Comparison of ENCODE assay signal across 8 mouse cellular contexts in the genomic region with DNA sequence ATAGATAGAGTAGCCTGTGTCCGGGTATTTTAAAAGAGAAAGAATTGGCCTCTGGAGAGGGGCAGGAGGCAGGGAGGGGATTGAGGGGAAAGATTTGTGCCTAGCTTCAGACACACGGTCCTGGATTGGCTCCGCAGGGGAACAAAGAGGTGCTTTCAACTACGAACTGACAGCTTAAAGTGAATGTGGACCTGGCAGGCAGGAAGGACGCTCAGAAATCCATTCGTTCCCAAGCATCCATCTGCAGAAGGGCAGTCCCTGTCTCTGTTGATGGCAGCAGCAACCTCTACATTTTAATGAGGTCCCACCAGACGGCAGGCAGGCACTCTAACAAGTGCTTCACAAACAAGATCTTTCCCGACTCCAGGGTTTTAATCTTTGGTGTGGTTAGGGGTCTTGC. TPM values are rescaled to one million over a fixed set of nuclear protein-coding genes. Genes with fewer than 3 reads are reported as not detected.
DNase-seq lines count a peak whose midpoint lies in the region; ATAC-seq and TF ChIP-seq lines count a peak whose summit lies in the region.

No protein-coding gene starts in this region.

- TF ChIP-seq POLR2A in kidney, adult 2 months (IDR thresholded peaks at IDR 0.05; ENCODE audit: low read depth, low read length), result no peak
- TF ChIP-seq POLR2A in bone marrow macrophage, adult 2 months (IDR thresholded peaks at IDR 0.05; ENCODE audit: borderline replicate concordance, low read depth, low read length), result no peak

- H3K27me3 ChIP-seq in kidney, adult 2 months (replicated peaks; ENCODE audit: control insufficient read depth, insufficient read depth, low read length), result no peaks in the 10 kb centered on the region
- peaks cover 25% of the 10 kb centered on the region for H3K27me3 ChIP-seq in forebrain, embryonic 10.5 days (ENCODE audit: poor library complexity, severe bottlenecking)
- H3K27me3 ChIP-seq in intestine, embryonic 16.5 days (replicated peaks; ENCODE audit: control insufficient read depth, insufficient read depth, low read length), result no peaks in the 10 kb centered on the region; the same call in 1 of the 2 replicates
- no peaks in the 10 kb centered on the region for H3K27me3 ChIP-seq in midbrain, postnatal 0 days (ENCODE audit: insufficient read depth, low read length)

- H3K4me3 ChIP-seq in kidney, adult 2 months (ENCODE audit: insufficient read depth, low read depth, low read length), result peak overlapping the region; percentile 13; the same call in 1 of the 2 replicates
- peak overlapping the region; percentile 47 for H3K4me3 ChIP-seq in bone marrow macrophage, adult 2 months (ENCODE audit: insufficient read depth, low read length)
- peak overlapping the region; percentile 48 for H3K4me3 ChIP-seq in forebrain, embryonic 10.5 days
- H3K4me3 ChIP-seq in intestine, embryonic 16.5 days (ENCODE audit: low read length), result peak overlapping the region; percentile 37
- peak overlapping the region; percentile 29 for H3K4me3 ChIP-seq in midbrain, postnatal 0 days (ENCODE audit: low read depth, low read length)

- no peaks in the 10 kb centered on the region; the same call in 1 of the 2 replicates for H3K4me1 ChIP-seq in kidney, adult 2 months (ENCODE audit: control insufficient read depth, insufficient read depth, low read length)
- H3K4me1 ChIP-seq in bone marrow macrophage, adult 2 months (ENCODE audit: control insufficient read depth, insufficient read depth, low read length), result peaks cover 53% of the 10 kb centered on the region
- H3K4me1 ChIP-seq in forebrain, embryonic 10.5 days, result peaks cover 15% of the 10 kb centered on the region
- peaks cover 7% of the 10 kb centered on the region; the same call in 1 of the 2 replicates for H3K4me1 ChIP-seq in intestine, embryonic 16.5 days (ENCODE audit: control insufficient read depth, insufficient read depth, low read length)
- peaks cover 4% of the 10 kb centered on the region; the same call in 1 of the 2 replicates for H3K4me1 ChIP-seq in midbrain, postnatal 0 days (ENCODE audit: insufficient read depth, low read length)

- H3K36me3 ChIP-seq in kidney, adult 2 months (ENCODE audit: control insufficient read depth, insufficient read depth, low read length), result no peaks in the 10 kb centered on the region
- H3K36me3 ChIP-seq in forebrain, embryonic 10.5 days (replicated peaks), result no peaks in the 10 kb centered on the region
- H3K36me3 ChIP-seq in intestine, embryonic 16.5 days (ENCODE audit: control insufficient read depth, insufficient read depth, low read length), result no peaks in the 10 kb centered on the region
- no peaks in the 10 kb centered on the region for H3K36me3 ChIP-seq in midbrain, postnatal 0 days (ENCODE audit: insufficient read depth, low read length)

- WGBS in kidney, adult 2 months, result 6% methylated on average over 8 of the region's 8 CpGs
- WGBS in forebrain, embryonic 10.5 days, result 2% methylated on average over 8 of the region's 8 CpGs
- WGBS in intestine, embryonic 16.5 days, result 11% methylated on average over 8 of the region's 8 CpGs
- 1% methylated on average over 8 of the region's 8 CpGs for WGBS in midbrain, postnatal 0 days

- ATAC-seq in intestine, embryonic 16.5 days, result no peak
- peak; percentile 77 for ATAC-seq in midbrain, postnatal 0 days (ENCODE audit: low FRiP score)

- no peak for DNase-seq in kidney, adult 2 months
- no peak for DNase-seq in kidney, postnatal 25 days
- DNase-seq in forebrain, embryonic 10.5 days (ENCODE audit: extremely low spot score, low spot score), result peak; percentile 30
- peak; percentile 59 for DNase-seq in midbrain, postnatal 0 days (ENCODE audit: low spot score)
- no peak for DNase-seq in gastrocnemius, postnatal 10 days
- no peak for DNase-seq in thymus, postnatal 4 days

- H3K9ac ChIP-seq in intestine, embryonic 16.5 days (ENCODE audit: low read depth, low read length), result peak overlapping the region; percentile 52
- peak overlapping the region; percentile 57 for H3K9ac ChIP-seq in midbrain, postnatal 0 days (replicated peaks; ENCODE audit: low read length, poor library complexity, severe bottlenecking)

- peak overlapping the region; percentile 56 for H3K4me2 ChIP-seq in intestine, embryonic 16.5 days (ENCODE audit: low read depth, low read length)
- H3K4me2 ChIP-seq in midbrain, postnatal 0 days (ENCODE audit: low read depth, low read length, poor library complexity, severe bottlenecking), result peak overlapping the region; percentile 62

- TF ChIP-seq CTCF in kidney, adult 2 months (conservative IDR thresholded peaks at IDR 0.05; ENCODE audit: insufficient read depth, insufficient read length, low read depth, low read length), result no peak
- TF ChIP-seq CTCF in bone marrow macrophage, adult 2 months (IDR thresholded peaks at IDR 0.05; ENCODE audit: low read depth, low read length), result no peak
- no peak for TF ChIP-seq CTCF in midbrain, postnatal 0 days (IDR thresholded peaks at IDR 0.05)

- H3K9me3 ChIP-seq in forebrain, embryonic 10.5 days, result no peaks in the 10 kb centered on the region
- no peaks in the 10 kb centered on the region for H3K9me3 ChIP-seq in intestine, embryonic 16.5 days (ENCODE audit: control insufficient read depth, low read length)
- H3K9me3 ChIP-seq in midbrain, postnatal 0 days (ENCODE audit: low read length), result no peaks in the 10 kb centered on the region

- H3K27ac ChIP-seq in kidney, adult 2 months (ENCODE audit: insufficient read depth, low read depth, low read length), result no peak overlapping the region
- peak overlapping the region; percentile 96 for H3K27ac ChIP-seq in bone marrow macrophage, adult 2 months (ENCODE audit: insufficient read depth, low read depth, low read length)
- H3K27ac ChIP-seq in forebrain, embryonic 10.5 days, result peak overlapping the region; percentile 79
- no peak overlapping the region for H3K27ac ChIP-seq in intestine, embryonic 16.5 days (ENCODE audit: low read length)
- peak overlapping the region; percentile 70 for H3K27ac ChIP-seq in midbrain, postnatal 0 days (ENCODE audit: low read depth, low read length)

RNA-seq across cellular contexts. Expression of a gene that starts 40.3 kb away (rescaled TPM):
- polyA plus RNA-seq in kidney, adult 2 months (2012; rRNA removed), result 33.6 and 45.4 TPM in 2 replicates
- polyA plus RNA-seq in bone marrow macrophage, adult 2 months (2012; ENCODE audit: insufficient read depth, insufficient read length, missing spikeins), result 60.1 and 81.7 TPM in 2 replicates
- polyA plus RNA-seq in forebrain, embryonic 10.5 days (2016; fragmentation: Nextera tagmentation; extraction: Ambion mirVana), result 83.0 and 84.6 TPM in 2 replicates
- 61.2 and 65.5 TPM in 2 replicates for polyA plus RNA-seq in intestine, embryonic 16.5 days (2015; fragmentation: Nextera tagmentation; extraction: Ambion mirVana)
- total RNA-seq in midbrain, postnatal 0 days (2014; rRNA removed), result 51.9 TPM in 2 replicates
- polyA plus RNA-seq in midbrain, postnatal 0 days (2015; fragmentation: Nextera tagmentation; extraction: Ambion mirVana), result 74.3 and 79.3 TPM in 2 replicates
- 10 to 100 TPM; 21.9 to 23.3 TPM for total RNA-seq in gastrocnemius, postnatal 10 days (2021)

RNA-seq across cellular contexts. Expression of a gene that starts 47.8 kb away (rescaled TPM):
- 3.4 and 5.5 TPM in 2 replicates for polyA plus RNA-seq in kidney, adult 2 months (2012; rRNA removed)
- 65.4 and 68.9 TPM in 2 replicates for polyA plus RNA-seq in bone marrow macrophage, adult 2 months (2012; ENCODE audit: insufficient read depth, insufficient read length, missing spikeins)
- 52.0 and 53.7 TPM in 2 replicates for polyA plus RNA-seq in forebrain, embryonic 10.5 days (2016; fragmentation: Nextera tagmentation; extraction: Ambion mirVana)
- 41.7 and 46.8 TPM in 2 replicates for polyA plus RNA-seq in intestine, embryonic 16.5 days (2015; fragmentation: Nextera tagmentation; extraction: Ambion mirVana)
- 16.5 and 21.3 TPM in 2 replicates for total RNA-seq in midbrain, postnatal 0 days (2014; rRNA removed)
- 55.4 and 58.3 TPM in 2 replicates for polyA plus RNA-seq in midbrain, postnatal 0 days (2015; fragmentation: Nextera tagmentation; extraction: Ambion mirVana)
- 10 to 100 TPM; 28.9 to 31.5 TPM for total RNA-seq in gastrocnemius, postnatal 10 days (2021)

Comparison
In these comparisons a context has a peak if more than half of its experiments do, and no peak if none do; other contexts are left out.
1. DNase-seq: peak in forebrain, embryonic 10.5 days (single experiment) and midbrain, postnatal 0 days (single experiment); none in kidney, adult 2 months (single experiment), kidney, postnatal 25 days (0 of 2), gastrocnemius, postnatal 10 days (single experiment) and thymus, postnatal 4 days (single experiment).
2. H3K27ac ChIP-seq: peak in bone marrow macrophage, adult 2 months (single experiment), forebrain, embryonic 10.5 days (single experiment) and midbrain, postnatal 0 days (single experiment); none in kidney, adult 2 months (single experiment) and intestine, embryonic 16.5 days (single experiment).
3. Peak in every context shown above with its lines, with median percentiles within 50 percentile points of each other: H3K4me3 ChIP-seq.